Mouse (Mus musculus) midbrain, embryonic 14.5 days (tissue): ENCODE results near the gene Bmpr2. TPM values are rescaled to one million over a fixed set of nuclear protein-coding genes. Genes with fewer than 3 reads are reported as not detected.

ENCODE experiments used
- ATAC-seq: fragments of 200-750 bp; cut with Nextera tagmentation; 2 replicates; pipeline ENCODE4 v1.8.0; 2017; ENCODE audit warnings: moderate number of reproducible peaks, moderate library complexity; ENCODE audit not compliant: low FRiP score, low TSS enrichment
- DNase-seq: peaks from one replicate; pipeline ENCODE4 v3.0.0-alpha.2; 2015
- H3K27ac ChIP-seq: fragments of 300-500 bp; sonication (generic); replicated peaks from 2 replicates; pipeline ENCODE4 v1.5.1; 2014; ENCODE audit warnings: mild to moderate bottlenecking, low read depth, low read length, moderate library complexity
- H3K27me3 ChIP-seq: fragments of 300-500 bp; sonication (generic); 2 replicates; pipeline ENCODE4 v1.6.1; 2014; ENCODE audit warnings: low read length, control low read depth, mixed read lengths; ENCODE audit not compliant: control insufficient read depth, insufficient read depth
- H3K36me3 ChIP-seq: fragments of 300-500 bp; sonication (generic); 2 replicates; pipeline ENCODE4 v1.6.1; 2014; ENCODE audit warnings: low read length, control low read depth; ENCODE audit not compliant: control insufficient read depth, insufficient read depth
- H3K4me1 ChIP-seq: fragments of 300-500 bp; sonication (generic); 2 replicates; pipeline ENCODE4 v1.6.1; 2014; ENCODE audit warnings: mild to moderate bottlenecking, antibody characterized with exemption, low read length, control low read depth; ENCODE audit not compliant: control insufficient read depth, insufficient read depth
- H3K4me2 ChIP-seq: fragments of 300-500 bp; sonication (generic); 2 replicates; pipeline ENCODE4 v1.6.1; 2014; ENCODE audit warnings: mild to moderate bottlenecking, low read length, moderate library complexity
- H3K4me3 ChIP-seq: fragments of 300-500 bp; sonication (generic); replicated peaks from 2 replicates; pipeline ENCODE4 v1.5.1; 2014; ENCODE audit warnings: low read depth, low read length
- H3K9ac ChIP-seq: fragments of 300-500 bp; sonication (generic); replicated peaks from 2 replicates; pipeline ENCODE4 v1.6.1; 2014; ENCODE audit warnings: mild to moderate bottlenecking, low read length, moderate library complexity
- H3K9me3 ChIP-seq: fragments of 300-500 bp; sonication (generic); 2 replicates; pipeline ENCODE4 v1.6.1; 2016; ENCODE audit warnings: low read length, control low read depth, mixed read lengths; ENCODE audit not compliant: control insufficient read depth
- WGBS: fragments of 180-500 bp; shearing (Covaris S2); extraction: QIAGEN DNeasy Blood & Tissue Kit; methylation state at CpG from one replicate; pipeline ENCODE4 v1.1.7; 2014; 5-methylcytosine and 5-hydroxymethylcytosine counted together
- polyA plus RNA-seq: library from polyadenylated mRNA; unstranded; fragments of >200 nt; fragmentation: Nextera tagmentation; extraction: Ambion mirVana; gene quantifications from 2 replicates; pipeline ENCODE4 v1.2.1, GENCODE M21; 2014

Bmpr2 gene
- 19.0 TPM in 2 replicates for polyA plus RNA-seq

DNA sequence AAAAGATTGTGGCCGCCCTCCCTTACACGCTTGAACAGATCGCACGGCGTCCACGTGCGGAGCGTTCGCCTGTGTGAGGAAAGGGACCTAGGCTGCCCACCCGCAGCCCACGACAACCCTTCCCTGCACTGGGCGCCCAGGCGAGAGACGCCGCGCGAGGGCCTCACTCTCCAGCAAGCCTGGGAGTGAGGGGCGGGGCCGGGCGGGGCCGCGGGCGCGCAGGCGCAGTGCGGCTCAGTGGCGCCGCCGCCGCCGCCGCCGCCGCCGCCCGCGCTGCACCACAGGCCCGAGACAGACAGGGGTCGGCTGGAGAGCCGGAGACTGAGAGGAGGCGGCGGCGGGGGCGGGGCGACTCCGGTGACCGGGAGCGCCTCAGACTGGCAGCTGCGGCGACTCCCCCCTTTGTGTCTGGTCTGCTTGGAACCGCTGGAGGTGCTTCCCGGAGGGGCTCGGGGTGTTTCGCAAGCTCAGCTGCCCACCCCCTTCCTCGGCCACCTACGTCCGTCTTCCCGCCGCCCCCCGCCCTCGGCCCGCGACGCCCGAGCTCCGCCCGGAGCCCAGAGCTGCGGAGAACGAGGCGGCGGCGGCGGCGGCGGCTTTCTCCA is at the start of gene Bmpr2:
Gene Bmpr2 (plus strand): TSS at position 237 of the 605 bp plus-strand sequence.
- H3K4me2 ChIP-seq = peak within 1 kb of the TSS; percentile 88
- H3K36me3 ChIP-seq = no peaks in the 10 kb centered on the region
- peaks cover 17% of the 10 kb centered on the region for H3K4me1 ChIP-seq
- peak within 1 kb of the TSS; percentile 95 for H3K9ac ChIP-seq
- WGBS = under 1% methylated on average over 75 of the region's 75 CpGs
- DNase-seq (peak; percentile 94), ATAC-seq (peak; percentile 92)
- peak within 1 kb of the TSS; percentile 97 for H3K4me3 ChIP-seq
- no peaks in the 10 kb centered on the region for H3K27me3 ChIP-seq
- no peaks in the 10 kb centered on the region for H3K9me3 ChIP-seq
- H3K27ac ChIP-seq = peak within 1 kb of the TSS; percentile 99

DNA sequence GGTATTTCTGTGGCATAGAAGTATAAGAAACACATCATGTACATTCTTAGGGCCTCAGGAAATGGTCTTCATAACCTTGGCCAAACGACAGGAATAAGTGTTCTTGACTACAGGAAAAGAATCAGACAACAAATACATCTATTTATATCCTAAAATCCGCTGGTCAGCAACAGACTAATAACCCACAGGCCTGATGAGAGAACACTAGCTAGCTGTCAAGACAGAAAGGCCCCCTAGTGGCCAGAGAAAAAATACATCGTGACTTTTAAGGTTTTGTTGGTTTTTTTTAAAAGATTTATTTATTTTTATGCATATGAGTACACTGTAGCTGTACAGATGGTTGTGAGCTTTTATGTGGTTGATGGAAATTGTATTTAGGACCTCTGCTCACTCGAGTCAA is 43.3 kb upstream of the Bmpr2 start:
- Histone ChIP-seq H3K27ac (no peak overlapping the region), H3K36me3 (peaks cover 27% of the 10 kb centered on the region), H3K4me2 (no peak overlapping the region), H3K4me1 (no peaks in the 10 kb centered on the region), H3K9ac (no peak overlapping the region), H3K9me3 (no peaks in the 10 kb centered on the region), H3K4me3 (no peak overlapping the region), H3K27me3 (no peaks in the 10 kb centered on the region)
- no peak for ATAC-seq
- DNase-seq = peak; percentile 78
- 54% methylated on average over 4 of the region's 4 CpGs for WGBS

- DNase-seq = peak; percentile 32
- 66% methylated on average over 4 of the region's 4 CpGs for WGBS
- Histone ChIP-seq H3K36me3 (no peaks in the 10 kb centered on the region), H3K9me3 (no peaks in the 10 kb centered on the region), H3K4me2 (no peak overlapping the region), H3K9ac (no peak overlapping the region), H3K27me3 (no peaks in the 10 kb centered on the region), H3K27ac (no peak overlapping the region), H3K4me1 (no peaks in the 10 kb centered on the region), H3K4me3 (no peak overlapping the region)
- no peak for ATAC-seq
Observed at GRCm38 (mm10) chr1:59725661-59726060, 37.5 kb upstream of the Bmpr2 start.

DNA sequence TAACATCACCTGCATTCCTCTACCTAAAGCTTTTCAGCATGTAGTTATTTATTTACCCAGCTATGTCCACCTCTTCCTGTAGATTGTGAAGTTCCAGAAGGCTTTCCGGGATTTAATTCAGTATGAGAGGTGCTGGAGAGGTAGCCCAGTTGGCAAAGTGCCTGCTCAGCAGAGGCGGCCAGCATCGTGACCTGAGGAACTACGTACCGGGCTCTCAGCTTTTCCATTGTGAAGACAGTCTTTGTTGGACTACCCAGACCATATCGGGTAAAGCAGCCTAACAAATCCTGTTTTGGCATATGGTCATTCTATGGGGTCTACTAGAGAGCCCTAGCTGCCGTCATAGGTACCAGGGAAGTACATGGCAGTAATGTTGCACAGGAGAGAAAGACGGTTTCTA is 33.1 kb upstream of the Bmpr2 start:
- Histone ChIP-seq H3K9ac (no peak overlapping the region), H3K4me1 (no peaks in the 10 kb centered on the region), H3K9me3 (no peaks in the 10 kb centered on the region), H3K36me3 (no peaks in the 10 kb centered on the region), H3K4me2 (no peak overlapping the region), H3K27ac (no peak overlapping the region), H3K4me3 (no peak overlapping the region), H3K27me3 (no peaks in the 10 kb centered on the region)
- 81% methylated on average over 8 of the region's 8 CpGs for WGBS
- DNase-seq (no peak), ATAC-seq (no peak)

DNA sequence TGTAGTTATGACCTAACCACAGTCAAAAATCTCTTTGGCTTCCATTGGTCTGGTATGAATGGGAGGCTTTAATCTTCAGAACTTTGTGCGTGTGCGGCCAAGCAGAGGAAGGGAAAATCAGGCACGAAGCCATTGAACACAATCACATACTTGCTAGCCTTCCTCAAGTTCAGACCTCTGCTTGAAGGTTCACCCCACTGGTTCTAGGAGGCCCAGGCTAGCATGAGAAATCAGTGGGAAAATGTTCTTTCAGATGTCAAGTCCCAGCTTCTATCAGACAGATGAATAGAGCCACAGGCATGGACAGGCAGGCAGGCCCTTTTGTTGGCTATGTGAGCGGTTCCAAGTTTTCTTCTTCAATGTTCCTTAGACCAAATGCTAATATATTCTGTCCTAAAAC is 32.5 kb upstream of the Bmpr2 start:
- Histone ChIP-seq H3K36me3 (no peaks in the 10 kb centered on the region), H3K9ac (no peak overlapping the region), H3K9me3 (no peaks in the 10 kb centered on the region), H3K27ac (no peak overlapping the region), H3K4me2 (no peak overlapping the region), H3K4me3 (no peak overlapping the region), H3K27me3 (no peaks in the 10 kb centered on the region), H3K4me1 (no peaks in the 10 kb centered on the region)
- 51% methylated on average over 4 of the region's 4 CpGs for WGBS
- no peak for ATAC-seq
- no peak for DNase-seq

- no peak overlapping the region for H3K9ac ChIP-seq
- H3K4me2 ChIP-seq = no peak overlapping the region
- no peak for DNase-seq
Observed at GRCm38 (mm10) chr1:59734076-59734475, 29.1 kb upstream of the Bmpr2 start.

GRCm38 (mm10) chr1:59738768-59739414 is 24.3 kb upstream of the Bmpr2 start:
- no peaks in the 10 kb centered on the region for H3K27me3 ChIP-seq
- no peaks in the 10 kb centered on the region for H3K9me3 ChIP-seq
- H3K4me2 ChIP-seq = no peak overlapping the region
- ATAC-seq (no peak), DNase-seq (no peak)
- H3K4me3 ChIP-seq = no peak overlapping the region
- WGBS = 86% methylated on average over 6 of the region's 6 CpGs
- no peak overlapping the region for H3K27ac ChIP-seq
- no peaks in the 10 kb centered on the region for H3K36me3 ChIP-seq
- no peak overlapping the region for H3K9ac ChIP-seq
- H3K4me1 ChIP-seq = no peaks in the 10 kb centered on the region

More at GRCm38 (mm10) chr1:59734076-59734475, 29.1 kb upstream of the Bmpr2 start:
- H3K4me1 ChIP-seq = no peaks in the 10 kb centered on the region
- no peaks in the 10 kb centered on the region for H3K27me3 ChIP-seq
- H3K27ac ChIP-seq = no peak overlapping the region
- no peak overlapping the region for H3K4me3 ChIP-seq
- no peaks in the 10 kb centered on the region for H3K9me3 ChIP-seq
- 82% methylated on average over 6 of the region's 6 CpGs for WGBS
- no peaks in the 10 kb centered on the region for H3K36me3 ChIP-seq
- ATAC-seq = no peak

GRCm38 (mm10) chr1:59739577-59740354 is 23.4 kb upstream of the Bmpr2 start:
- no peak for DNase-seq
- H3K4me3 ChIP-seq = no peak overlapping the region
- H3K36me3 ChIP-seq = no peaks in the 10 kb centered on the region
- H3K9me3 ChIP-seq = no peaks in the 10 kb centered on the region
- H3K4me1 ChIP-seq = no peaks in the 10 kb centered on the region
- H3K27ac ChIP-seq = no peak overlapping the region
- 84% methylated on average over 17 of the region's 17 CpGs for WGBS
- H3K27me3 ChIP-seq = no peaks in the 10 kb centered on the region
- no peak overlapping the region for H3K9ac ChIP-seq
- no peak for ATAC-seq
- H3K4me2 ChIP-seq = no peak overlapping the region
